Mouse (Mus musculus): ENCODE measurements around the gene Bin2.
"Not testable (repeated sequence)": the region's sequence is repeated elsewhere in the genome, so short reads cannot be mapped to it uniquely, and the experiment has no call there.

Bin2 gene

GRCm38 (mm10) chr15:100606677-100607076 is 62.7 kb downstream of the Bin2 start:
- H3K27me3 ChIP-seq (ENCODE audit: control insufficient read depth, insufficient read depth, low read length, poor library complexity, severe bottlenecking); H3K36me3 ChIP-seq (ENCODE audit: control insufficient read depth, insufficient read depth, low read length, poor library complexity, severe bottlenecking); DNase-seq (ENCODE audit: low read depth, low spot score): not testable (repeated sequence)

GRCm38 (mm10) chr15:100601669-100602068 is 67.7 kb downstream of the Bin2 start:
- Histone ChIP-seq H3K36me3 (ENCODE audit: control insufficient read depth, insufficient read depth, low read length, poor library complexity, severe bottlenecking) (no peaks in the 10 kb centered on the region), H3K27me3 (ENCODE audit: control insufficient read depth, insufficient read depth, low read length, poor library complexity, severe bottlenecking) (no peaks in the 10 kb centered on the region)
- no peak for DNase-seq (ENCODE audit: low read depth, low spot score)

GRCm38 (mm10) chr15:100600696-100601272 is 68.6 kb downstream of the Bin2 start:
- Histone ChIP-seq H3K27me3 (ENCODE audit: control insufficient read depth, insufficient read depth, low read length, poor library complexity, severe bottlenecking) (no peaks in the 10 kb centered on the region), H3K36me3 (ENCODE audit: control insufficient read depth, insufficient read depth, low read length, poor library complexity, severe bottlenecking) (no peaks in the 10 kb centered on the region)
- no peak for DNase-seq (ENCODE audit: low read depth, low spot score)

GRCm38 (mm10) chr15:100600047-100600695 is 69.2 kb downstream of the Bin2 start:
- Histone ChIP-seq H3K27me3 (ENCODE audit: control insufficient read depth, insufficient read depth, low read length, poor library complexity, severe bottlenecking) (no peaks in the 10 kb centered on the region), H3K36me3 (ENCODE audit: control insufficient read depth, insufficient read depth, low read length, poor library complexity, severe bottlenecking) (no peaks in the 10 kb centered on the region)
- peak; percentile 86 for DNase-seq (ENCODE audit: low read depth, low spot score)

GRCm38 (mm10) chr15:100599276-100600046 is 69.9 kb downstream of the Bin2 start, which contains the start of gene Pou6f1:
Gene Pou6f1, minus strand, starts transcription at chr15:100599984.
- no peaks in the 10 kb centered on the region for H3K27me3 ChIP-seq (ENCODE audit: control insufficient read depth, insufficient read depth, low read length, poor library complexity, severe bottlenecking)
- peak; percentile 31 for DNase-seq (ENCODE audit: low read depth, low spot score)
- H3K36me3 ChIP-seq (ENCODE audit: control insufficient read depth, insufficient read depth, low read length, poor library complexity, severe bottlenecking) = no peaks in the 10 kb centered on the region

- no peaks in the 10 kb centered on the region for H3K36me3 ChIP-seq (ENCODE audit: control insufficient read depth, insufficient read depth, low read length, poor library complexity, severe bottlenecking)
- H3K27me3 ChIP-seq (ENCODE audit: control insufficient read depth, insufficient read depth, low read length, poor library complexity, severe bottlenecking) = no peaks in the 10 kb centered on the region
- DNase-seq (ENCODE audit: low read depth, low spot score) = peak; percentile 43
Observed at GRCm38 (mm10) chr15:100598883-100599275, 70.5 kb downstream of the Bin2 start.

GRCm38 (mm10) chr15:100598287-100598882 is 71.0 kb downstream of the Bin2 start:
- Histone ChIP-seq H3K36me3 (ENCODE audit: control insufficient read depth, insufficient read depth, low read length, poor library complexity, severe bottlenecking) (no peaks in the 10 kb centered on the region), H3K27me3 (ENCODE audit: control insufficient read depth, insufficient read depth, low read length, poor library complexity, severe bottlenecking) (no peaks in the 10 kb centered on the region)
- peak; percentile 51 for DNase-seq (ENCODE audit: low read depth, low spot score)

GRCm38 (mm10) chr15:100592817-100593216 is 76.5 kb downstream of the Bin2 start:
- no peak for DNase-seq (ENCODE audit: low read depth, low spot score)
- no peaks in the 10 kb centered on the region for H3K27me3 ChIP-seq (ENCODE audit: control insufficient read depth, insufficient read depth, low read length, poor library complexity, severe bottlenecking)
- H3K36me3 ChIP-seq (ENCODE audit: control insufficient read depth, insufficient read depth, low read length, poor library complexity, severe bottlenecking) = peaks cover 2% of the 10 kb centered on the region; the same call in 1 of the 2 replicates
